Mouse (Mus musculus) CH12.LX (cell line): ENCODE data around the gene Hist1h3c. TPM values are rescaled to one million over a fixed set of nuclear protein-coding genes. Genes with fewer than 3 reads are reported as not detected.

ENCODE experiments used
- DNase-seq: peaks from one replicate; pipeline ENCODE4 v3.0.0-alpha.2; 2013; ENCODE audit errors: extremely low read depth
- H3K27ac ChIP-seq: 2 replicates; pipeline ENCODE4 v1.5.1; 2012; ENCODE audit warnings: low read depth, mild to moderate bottlenecking, control low read depth, moderate library complexity; ENCODE audit not compliant: insufficient read depth
- H3K27me3 ChIP-seq: replicated peaks from 2 replicates; pipeline ENCODE3; 2012; ENCODE audit warnings: inconsistent platforms
- H3K36me3 ChIP-seq, 2 experiments: replicated peaks in 1 of 2; 2 replicates each; pipeline versions ENCODE3 to v1.6.1; 2012; ENCODE audit warnings: inconsistent platforms in 1 of 2, low read length in 1 of 2, mild to moderate bottlenecking in 1 of 2, mixed read lengths in 1 of 2, moderate library complexity in 1 of 2; ENCODE audit not compliant: control insufficient read depth in 1 of 2, insufficient read depth in 1 of 2
- H3K4me1 ChIP-seq, 2 experiments: 2 replicates each; pipeline ENCODE4 v1.6.1; 2012; ENCODE audit warnings: inconsistent platforms in 1 of 2, moderate library complexity in 1 of 2; ENCODE audit not compliant: insufficient read depth in 2 of 2, control insufficient read depth in 1 of 2
- H3K4me2 ChIP-seq: 2 replicates; pipeline ENCODE4 v1.6.1; 2012; ENCODE audit warnings: low read depth, mild to moderate bottlenecking, control low read depth; ENCODE audit not compliant: poor library complexity, insufficient read depth, severe bottlenecking
- H3K4me3 ChIP-seq, 3 experiments: fragments of 150-350 bp in 1 of 3; sonication (generic) in 1 of 3; replicated peaks in 1 of 3; 2 replicates each; pipeline versions ENCODE3 to v1.5.1; 2011 to 2012; ENCODE audit warnings: low read depth in 2 of 3, low read length in 2 of 3, mild to moderate bottlenecking in 2 of 3, moderate library complexity in 2 of 3, control low read depth in 1 of 3, improper control_type of control experiment in 1 of 3, inconsistent platforms in 1 of 3, mixed read lengths in 1 of 3; ENCODE audit not compliant: poor library complexity in 1 of 3
- H3K79me2 ChIP-seq: replicated peaks from 2 replicates; pipeline ENCODE4 v1.6.1; 2012; ENCODE audit warnings: mild to moderate bottlenecking, moderate library complexity; ENCODE audit not compliant: control insufficient read depth, poor library complexity, insufficient read depth, severe bottlenecking; ENCODE audit errors: extremely low read depth
- H3K9ac ChIP-seq: 2 replicates; pipeline ENCODE4 v1.6.1; 2012; ENCODE audit warnings: low read depth, mild to moderate bottlenecking, control low read depth, moderate library complexity; ENCODE audit not compliant: insufficient read depth
- H3K9me3 ChIP-seq: replicated peaks from 2 replicates; pipeline ENCODE3; 2012; ENCODE audit warnings: low read length, inconsistent platforms, mixed read lengths
- BHLHE40 ChIP-seq: IDR thresholded peaks from 2 replicates; pipeline ENCODE4 v1.6.1; 2011; ENCODE audit warnings: mild to moderate bottlenecking, low read depth, low read length, improper control_type of control experiment
- CTCF ChIP-seq, 2 experiments: IDR thresholded peaks in 1 of 2; conservative IDR thresholded peaks in 1 of 2; 2 replicates each; pipeline ENCODE4 v1.5.1; 2011 to 2012; ENCODE audit warnings: low read depth in 2 of 2, low read length in 2 of 2, improper control_type of control experiment in 1 of 2, inconsistent platforms in 1 of 2, mild to moderate bottlenecking in 1 of 2, moderate library complexity in 1 of 2
- E2F4 ChIP-seq: IDR thresholded peaks from 2 replicates; pipeline ENCODE4 v1.6.1; 2011; ENCODE audit warnings: low read depth, low read length, improper control_type of control experiment; ENCODE audit not compliant: insufficient replicate concordance
- ELF1 ChIP-seq: IDR thresholded peaks from 2 replicates; pipeline ENCODE4 v1.6.1; 2014; ENCODE audit warnings: low read depth, mild to moderate bottlenecking, inconsistent platforms, low read length, improper control_type of control experiment
- EP300 ChIP-seq: IDR thresholded peaks from 2 replicates; pipeline ENCODE4 v1.6.1; 2011; ENCODE audit warnings: low read length, improper control_type of control experiment
- ETS1 ChIP-seq: conservative IDR thresholded peaks from 2 replicates; pipeline ENCODE4 v1.6.1; 2012; ENCODE audit warnings: low read depth, mild to moderate bottlenecking, inconsistent platforms, low read length, improper control_type of control experiment, moderate library complexity
- GABPA ChIP-seq: IDR thresholded peaks from 2 replicates; pipeline ENCODE4 v1.6.1; 2012; ENCODE audit warnings: low read depth, low read length, improper control_type of control experiment, inconsistent platforms; ENCODE audit not compliant: insufficient replicate concordance
- IRF4 ChIP-seq: IDR thresholded peaks from 2 replicates; pipeline ENCODE4 v1.6.1; 2014; ENCODE audit warnings: low read depth, mild to moderate bottlenecking, inconsistent platforms, low read length, improper control_type of control experiment
- JUND ChIP-seq: conservative IDR thresholded peaks from 2 replicates; pipeline ENCODE4 v1.6.1; 2011; ENCODE audit warnings: low read depth, low read length, improper control_type of control experiment
- MAX ChIP-seq: IDR thresholded peaks from 2 replicates; pipeline ENCODE4 v1.6.1; 2011; ENCODE audit warnings: low read length, improper control_type of control experiment
- MEF2A ChIP-seq: IDR thresholded peaks from 2 replicates; pipeline ENCODE4 v1.6.1; 2014; ENCODE audit warnings: low read depth, mild to moderate bottlenecking, inconsistent platforms, low read length, improper control_type of control experiment, borderline replicate concordance
- MXI1 ChIP-seq: IDR thresholded peaks from 2 replicates; pipeline ENCODE4 v1.6.1; 2011; ENCODE audit warnings: mild to moderate bottlenecking, low read depth, low read length, improper control_type of control experiment
- MYC ChIP-seq: IDR thresholded peaks from 2 replicates; pipeline ENCODE4 v1.6.1; 2011; ENCODE audit warnings: low read depth, mild to moderate bottlenecking, improper control_type of control experiment, low read length
- POLR2AphosphoS2 ChIP-seq: IDR thresholded peaks from 2 replicates; pipeline ENCODE4 v1.6.1; 2011; ENCODE audit warnings: low read depth, low read length, improper control_type of control experiment
- SIN3A ChIP-seq: IDR thresholded peaks from 2 replicates; pipeline ENCODE4 v1.6.1; 2012; ENCODE audit warnings: low read length, improper control_type of control experiment, inconsistent platforms
- SMC3 ChIP-seq: IDR thresholded peaks from 2 replicates; pipeline ENCODE4 v1.6.1; 2011; ENCODE audit warnings: low read depth, low read length, improper control_type of control experiment
- UBTF ChIP-seq: IDR thresholded peaks from 2 replicates; pipeline ENCODE4 v1.6.1; 2012; ENCODE audit warnings: low read depth, mild to moderate bottlenecking, inconsistent platforms, low read length, improper control_type of control experiment, moderate library complexity
- ZC3H11A ChIP-seq: IDR thresholded peaks from 2 replicates; pipeline ENCODE4 v1.6.1; 2012; ENCODE audit warnings: low read depth, mild to moderate bottlenecking, inconsistent platforms, low read length, improper control_type of control experiment
- ZKSCAN1 ChIP-seq: IDR thresholded peaks from 2 replicates; pipeline ENCODE4 v1.6.1; 2012; ENCODE audit warnings: low read depth, inconsistent platforms, low read length, improper control_type of control experiment, borderline replicate concordance
- ZNF384 ChIP-seq: IDR thresholded peaks from 2 replicates; pipeline ENCODE4 v1.6.1; 2012; ENCODE audit warnings: low read depth, low read length, improper control_type of control experiment, inconsistent platforms
- dilution Hi-C: fragments of 300-500 bp; cut with MboI; formaldehyde crosslinking; loops from 2 replicates; pipeline ENCODE4 v1.14.3; 2020; ENCODE audit warnings: low sequenced_read_pairs; ENCODE audit not compliant: extremely low pct_unique_long_range_greater_than_20kb, extremely low pct_ligation_motif_present
- in situ Hi-C: fragments of 300-500 bp; cut with MboI; formaldehyde crosslinking; loops from 3 replicates; pipeline ENCODE4 v1.14.3; 2019; ENCODE audit warnings: low sequenced_read_pairs, low pct_ligation_motif_present, low pct_unique_long_range_greater_than_20kb, mixed read lengths
- polyA plus RNA-seq: library from polyadenylated mRNA; unstranded; fragments of >175 nt; gene quantifications from 2 replicates; pipeline ENCODE4 v1.2.1, GENCODE M21; 2012; ENCODE audit warnings: low read depth; ENCODE audit not compliant: insufficient read length
- total RNA-seq, 2 experiments: library from RNA; depleted of rRNA; stranded (reverse); fragments of 300-350 nt in 1 of 2; fragments of >200 nt in 1 of 2; gene quantifications; 2 replicates each; pipeline ENCODE4 v1.2.3; 2012 to 2014

Hist1h3c gene
- total and polyA plus RNA-seq, 3 experiments = 7.3 to 1,847 (median 73.1) TPM

DNA sequence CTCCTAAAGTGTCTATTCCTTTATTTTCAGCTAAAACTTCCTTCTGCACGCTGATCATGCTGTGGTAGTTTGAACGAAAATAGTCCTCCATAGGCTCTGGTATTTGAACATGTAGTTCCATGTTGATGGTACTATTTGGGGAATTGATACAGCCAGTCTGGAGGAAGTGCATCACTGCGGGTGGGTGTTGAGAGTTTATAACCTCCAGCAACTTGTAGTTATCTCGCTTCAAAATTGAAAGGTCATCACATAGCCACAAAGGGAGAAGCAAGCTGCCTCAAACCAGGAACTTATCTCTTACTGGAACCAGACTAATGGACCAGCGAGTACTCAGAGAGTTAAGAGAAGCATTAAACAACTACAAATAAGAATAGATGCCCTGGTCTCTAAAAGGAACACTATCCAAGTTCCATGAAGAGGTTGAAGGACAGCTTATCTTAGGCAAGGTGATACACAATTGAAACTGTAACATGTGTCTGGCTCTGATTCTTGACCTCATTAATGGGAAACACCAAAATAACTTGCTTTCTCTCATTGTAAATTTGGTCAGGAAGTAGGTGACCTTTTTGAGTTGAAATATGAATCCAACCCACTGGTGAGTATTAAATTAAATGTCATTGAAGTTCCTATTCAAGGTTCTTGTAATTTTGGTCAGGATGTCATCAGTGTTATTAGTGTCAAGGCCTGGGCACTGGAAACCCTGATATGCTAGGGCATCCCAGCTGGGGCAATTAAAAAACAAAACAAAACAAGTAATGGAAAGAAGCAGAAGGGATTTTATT is 28.9 kb downstream of the Hist1h3c start:
- in situ Hi-C loops = no loop called here
- TF ChIP-seq ZC3H11A (no peak), ETS1 (no peak), BHLHE40 (no peak), ZKSCAN1 (no peak), POLR2AphosphoS2 (no peak), MEF2A (no peak), UBTF (no peak), MYC (no peak), JUND (no peak), E2F4 (no peak), ZNF384 (no peak), SIN3A (no peak), ELF1 (no peak), MAX (no peak), IRF4 (no peak), GABPA (no peak), CTCF (conservative IDR thresholded peaks at IDR 0.05 in 1 of 2, IDR thresholded peaks at IDR 0.05 in 1 of 2; ENCODE audit: low read depth in 2 of 2, low read length in 2 of 2) (no peak), EP300 (no peak), MXI1 (no peak), SMC3 (no peak)
- TF ChIP-seq, all 38 proteins: peak for 0

More for the DNA sequence above, 28.9 kb downstream of the Hist1h3c start:
- no peaks in the 10 kb centered on the region for H3K9me3 ChIP-seq
- H3K4me1 ChIP-seq = peaks cover 0 to 3% of the 10 kb centered on the region in 2 experiments; a peak in 1 of 4 replicates
- H3K4me3 ChIP-seq = no peak overlapping the region
- no peaks in the 10 kb centered on the region for H3K79me2 ChIP-seq
- dilution Hi-C loops = no loop called here
- no peak overlapping the region for H3K27ac ChIP-seq
- H3K27me3 ChIP-seq = no peaks in the 10 kb centered on the region
- H3K4me2 ChIP-seq = no peak overlapping the region
- H3K36me3 ChIP-seq = no peaks in the 10 kb centered on the region
- DNase-seq = no peak
- no peak overlapping the region for H3K9ac ChIP-seq
